Mouse (Mus musculus) heart, postnatal 10 days (tissue): ENCODE results near the gene Rbfox1. TPM values are rescaled to one million over a fixed set of nuclear protein-coding genes. Genes with fewer than 3 reads are reported as not detected.

Source experiments
- DNase-seq, 2 experiments: peaks; one replicate each; pipeline ENCODE4 v3.0.0; 2021
- intact Hi-C: fragments of 180-260 bp; cut with DNase I; formaldehyde crosslinking; loops from one replicate; pipeline ENCODE4 v1.15.1; 2025
- total RNA-seq, 2 experiments: library from RNA; stranded (reverse); gene quantifications; 2 replicates each; pipeline ENCODE4 v1.2.3; 2021

The Rbfox1 gene
- total RNA-seq, 2 experiments from 2014 or later = 35.7 to 36.6 TPM

DNA sequence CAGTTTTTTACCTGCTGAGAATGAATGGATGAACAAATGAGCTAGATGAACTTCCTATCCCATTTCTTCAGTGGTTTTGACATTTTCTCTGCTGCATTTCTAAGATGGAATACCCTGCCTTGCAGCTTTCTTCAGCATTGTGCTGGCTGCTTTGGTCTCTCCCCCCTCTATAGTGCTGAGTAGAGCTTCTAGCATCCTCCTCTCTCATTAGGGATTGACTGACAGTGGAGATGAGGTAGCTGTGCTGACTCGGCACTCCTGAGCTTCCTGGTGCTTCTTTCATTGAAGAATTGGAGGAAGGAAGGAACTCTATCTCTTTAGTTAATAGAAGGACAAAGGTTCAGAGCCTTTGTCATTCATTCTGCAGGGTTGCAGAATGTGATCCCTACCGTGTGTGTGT lies 89.0 kb downstream of the Rbfox1 start:
- intact Hi-C loops = no loop called here
- no peak for DNase-seq

DNA sequence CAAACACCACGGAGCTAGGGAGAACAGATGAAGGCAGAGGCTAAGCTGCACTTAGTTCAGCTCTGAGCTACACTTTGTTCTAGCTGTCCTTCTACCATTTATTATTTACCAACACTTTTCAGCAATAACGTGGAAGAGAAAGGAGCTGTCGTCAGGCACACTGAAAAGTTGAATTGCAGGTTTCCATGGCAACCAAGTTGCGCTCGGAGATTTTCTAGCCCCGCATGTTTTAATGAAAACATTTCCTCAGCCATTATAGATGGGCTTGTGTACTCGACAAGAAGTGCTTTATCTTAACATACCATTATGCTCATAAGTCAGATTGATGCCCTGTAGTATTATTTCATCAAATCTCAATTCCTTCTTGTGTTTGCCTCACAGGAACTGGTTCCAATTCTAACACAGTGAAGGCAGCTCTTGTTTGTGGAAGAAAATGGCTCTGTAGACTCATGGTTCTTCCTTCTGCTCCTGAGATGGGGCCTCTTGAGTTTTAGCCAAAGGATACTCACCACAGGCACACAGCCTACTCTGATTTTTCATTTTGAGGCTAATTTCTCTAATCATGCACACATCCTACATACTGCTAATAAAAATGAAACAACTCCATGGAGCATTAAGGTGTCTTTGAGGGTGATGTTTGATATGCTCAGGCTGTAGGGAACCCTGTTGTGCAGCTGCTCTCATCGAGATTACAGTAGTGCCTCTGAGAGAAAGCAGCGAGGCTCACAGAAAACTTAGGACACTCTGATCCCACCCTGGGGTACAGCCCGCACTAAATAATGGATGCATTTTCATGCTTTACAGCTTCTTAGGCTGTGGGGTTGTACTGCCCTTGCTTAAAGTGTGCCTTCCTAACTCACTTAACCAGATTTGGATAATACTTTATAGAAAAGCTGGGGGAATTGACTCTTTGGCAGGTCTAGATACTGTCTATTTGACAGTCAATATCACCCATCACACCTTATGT lies 107.2 kb downstream of the Rbfox1 start:
- intact Hi-C loops = no loop called here

DNA sequence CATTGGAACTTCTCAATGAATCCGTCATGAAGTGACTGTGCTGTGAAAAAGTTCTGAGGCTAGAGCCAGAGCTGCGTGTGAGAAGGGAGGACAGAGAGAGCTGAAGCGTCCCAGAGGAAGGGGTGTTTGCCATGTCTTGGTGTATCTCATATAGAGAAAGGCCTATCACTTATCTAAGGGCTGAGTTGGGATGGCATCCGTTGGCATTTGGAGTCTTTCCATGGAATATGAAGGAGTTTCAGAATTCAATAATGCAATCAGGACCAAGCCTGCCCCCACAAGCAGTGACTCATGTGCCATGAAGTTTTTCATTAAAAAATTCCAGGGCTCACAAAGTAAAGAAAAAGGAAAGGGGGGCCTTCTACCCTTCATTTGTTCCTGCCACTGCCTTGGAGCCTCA lies 112.0 kb downstream of the Rbfox1 start:
- DNase-seq = no peak
- intact Hi-C loops = no loop called here

More for the DNA sequence above, 107.2 kb downstream of the Rbfox1 start:
- no peak for DNase-seq

- no peak for DNase-seq
- intact Hi-C loops = no loop called here
Observed at GRCm38 (mm10) chr16:5997651-5998050, 112.5 kb downstream of the Rbfox1 start.

- intact Hi-C loops = no loop called here
- no peak for DNase-seq
Observed at GRCm38 (mm10) chr16:6000016-6000415, 114.9 kb downstream of the Rbfox1 start.

DNA sequence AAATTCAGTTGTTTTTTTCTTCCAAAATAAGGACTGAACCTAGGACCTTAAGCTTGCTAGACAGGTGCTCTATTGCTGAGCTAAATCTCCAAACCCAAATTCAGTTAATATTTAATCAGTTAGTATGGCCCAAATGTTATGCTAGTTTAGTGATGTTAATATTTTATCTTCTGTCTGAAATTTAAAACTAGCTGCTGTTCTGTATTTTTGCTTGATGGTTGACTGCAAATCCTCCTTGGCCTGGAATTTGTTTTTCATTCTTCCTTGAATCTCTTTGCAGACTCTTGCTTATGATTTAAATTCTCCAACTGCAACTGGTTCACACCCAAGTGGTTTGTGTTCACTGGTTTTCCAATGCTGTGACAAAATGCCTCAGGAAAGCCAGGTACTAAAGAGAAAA lies 121.8 kb downstream of the Rbfox1 start:
- intact Hi-C loops = no loop called here
- DNase-seq = no peak

- intact Hi-C loops = no loop called here
- no peak for DNase-seq
Observed at GRCm38 (mm10) chr16:6012853-6013252, 127.7 kb downstream of the Rbfox1 start.

GRCm38 (mm10) chr16:6018639-6019038 lies 133.5 kb downstream of the Rbfox1 start:
- DNase-seq = peak; percentile 78 to 85
- intact Hi-C loops = loop anchor here (1.0 to 2.0 kb wide), 3 partner anchors 120 to 545 kb away; no protein-coding TSS in a partner anchor

DNA sequence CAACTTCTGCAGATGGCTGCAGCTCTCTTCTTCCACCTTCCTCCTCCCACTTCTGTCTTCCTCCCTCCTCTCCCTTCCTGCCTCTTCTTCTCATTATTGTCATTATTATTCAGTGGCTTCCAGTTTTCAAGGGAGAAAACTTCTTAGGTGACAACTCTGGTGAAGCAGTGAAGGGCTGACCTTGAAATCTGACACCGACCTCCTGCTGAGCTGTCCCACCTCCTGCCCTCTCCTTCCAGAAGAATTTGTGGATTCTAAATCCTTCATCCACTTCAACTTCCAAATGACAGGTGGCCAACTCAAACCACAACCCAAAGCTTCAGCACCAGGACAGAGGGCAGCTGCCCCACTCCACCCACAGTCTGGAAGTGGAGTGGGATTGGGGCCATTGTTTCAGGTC lies 134.2 kb downstream of the Rbfox1 start:
- no peak for DNase-seq
- intact Hi-C loops = loop anchor here (2.0 kb wide), 2 partner anchors 121 to 137 kb away; no protein-coding TSS in a partner anchor

GRCm38 (mm10) chr16:6031280-6031679 lies 146.1 kb downstream of the Rbfox1 start:
- intact Hi-C loops = no loop called here
- no peak for DNase-seq

DNA sequence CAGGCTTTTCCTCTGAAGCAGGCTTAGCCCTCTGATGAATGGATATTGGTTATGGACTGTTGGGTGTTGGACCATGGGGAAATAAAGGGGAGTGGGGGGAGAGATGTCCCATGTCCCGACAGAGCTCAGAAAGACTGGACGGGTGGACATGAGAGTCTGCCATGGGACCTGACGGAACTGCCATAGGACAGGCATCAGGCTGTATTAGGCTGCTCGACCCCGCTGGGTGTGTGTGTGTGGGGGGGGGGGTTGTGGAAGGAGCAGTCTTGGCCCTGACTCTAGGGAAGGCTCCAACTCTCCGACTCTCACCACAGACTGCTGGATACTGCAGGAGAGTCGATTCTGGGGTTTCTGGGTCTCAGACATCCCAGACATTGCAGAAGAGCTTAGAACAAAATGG lies 147.4 kb downstream of the Rbfox1 start:
- DNase-seq = no peak
- intact Hi-C loops = no loop called here

- DNase-seq = no peak
- intact Hi-C loops = no loop called here
Observed at GRCm38 (mm10) chr16:6034876-6035275, 149.7 kb downstream of the Rbfox1 start.

DNA sequence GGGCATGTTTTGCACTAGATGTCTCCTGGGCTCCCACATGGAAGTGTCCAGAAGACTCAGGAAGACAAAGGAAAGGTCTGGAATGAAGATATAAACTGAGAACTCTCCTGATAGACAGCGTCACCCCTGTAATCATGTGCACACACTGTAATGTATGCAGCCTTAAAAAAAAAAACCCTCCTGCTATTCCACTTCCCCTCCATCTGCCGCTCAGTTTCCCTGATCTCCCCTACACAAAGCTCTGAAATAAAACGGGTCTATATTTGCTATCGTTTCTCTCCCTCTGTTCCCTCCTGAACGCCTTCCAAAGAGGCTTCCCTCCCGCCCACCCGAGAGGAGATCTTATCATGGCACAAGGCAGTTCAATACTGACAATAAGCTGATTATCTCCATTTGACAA lies 151.9 kb downstream of the Rbfox1 start:
- intact Hi-C loops = no loop called here
- DNase-seq = no peak

DNA sequence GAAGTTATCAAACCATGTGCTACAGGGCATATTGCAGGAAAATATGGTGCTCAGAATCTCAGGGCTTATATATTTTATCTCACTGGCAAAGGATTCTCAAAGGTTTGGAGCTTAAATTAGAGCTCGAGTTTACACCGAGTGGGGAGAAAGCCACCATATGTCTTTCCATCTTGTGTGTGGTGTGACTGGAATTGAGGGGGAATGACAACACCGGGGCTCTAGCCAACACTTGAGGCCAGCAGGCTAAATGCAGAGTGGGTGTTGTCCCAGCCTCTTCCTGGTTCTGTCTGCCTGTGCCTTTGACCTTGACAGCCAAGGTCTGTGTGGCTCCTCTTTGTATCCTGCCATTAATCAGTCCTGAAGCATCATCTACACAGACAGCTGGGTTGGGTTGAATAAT lies 157.6 kb downstream of the Rbfox1 start:
- intact Hi-C loops = no loop called here
- DNase-seq = peak in 1 of 2 experiments; percentile 5

DNA sequence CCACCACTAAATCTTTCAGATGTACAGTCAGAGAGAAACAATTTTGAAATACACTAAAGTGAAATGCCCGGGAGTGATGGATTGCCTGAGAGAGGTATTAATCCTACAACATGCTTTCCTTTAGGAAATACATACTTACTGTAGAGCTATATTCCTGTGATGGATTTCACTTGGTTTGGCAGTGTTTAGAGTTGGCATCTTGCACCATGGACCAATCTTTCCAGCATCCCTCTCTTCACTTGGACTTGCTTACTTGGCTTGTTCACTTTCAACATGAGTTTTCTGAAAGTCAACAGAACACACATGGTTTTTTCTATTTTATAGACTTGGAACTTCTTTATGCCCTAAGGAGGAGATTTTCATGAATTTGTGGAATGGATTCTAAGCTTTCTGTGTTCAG lies 163.4 kb downstream of the Rbfox1 start:
- DNase-seq = no peak
- intact Hi-C loops = no loop called here

DNA sequence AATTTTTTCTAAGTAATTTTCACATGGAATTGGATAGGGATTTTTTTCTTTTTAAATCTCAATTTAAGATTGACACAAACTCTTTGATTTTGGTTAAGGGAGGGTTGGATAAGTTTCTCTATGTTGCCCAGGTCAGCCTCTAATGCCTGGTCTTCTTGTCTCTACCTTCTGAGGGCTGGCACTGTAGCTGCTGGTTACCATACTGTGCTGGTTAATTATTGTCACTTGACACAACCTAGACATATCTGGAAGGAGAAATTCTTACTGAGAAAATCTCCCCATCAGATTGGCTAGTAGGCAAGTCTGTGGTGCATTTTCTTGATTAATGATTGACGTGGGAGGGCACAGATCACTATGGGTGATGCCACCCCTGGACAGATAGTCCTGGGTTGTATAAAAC lies 177.3 kb downstream of the Rbfox1 start:
- intact Hi-C loops = no loop called here
- DNase-seq = no peak

- intact Hi-C loops = no loop called here
- no peak for DNase-seq
Observed at GRCm38 (mm10) chr16:6065481-6065880, 180.3 kb downstream of the Rbfox1 start.

DNA sequence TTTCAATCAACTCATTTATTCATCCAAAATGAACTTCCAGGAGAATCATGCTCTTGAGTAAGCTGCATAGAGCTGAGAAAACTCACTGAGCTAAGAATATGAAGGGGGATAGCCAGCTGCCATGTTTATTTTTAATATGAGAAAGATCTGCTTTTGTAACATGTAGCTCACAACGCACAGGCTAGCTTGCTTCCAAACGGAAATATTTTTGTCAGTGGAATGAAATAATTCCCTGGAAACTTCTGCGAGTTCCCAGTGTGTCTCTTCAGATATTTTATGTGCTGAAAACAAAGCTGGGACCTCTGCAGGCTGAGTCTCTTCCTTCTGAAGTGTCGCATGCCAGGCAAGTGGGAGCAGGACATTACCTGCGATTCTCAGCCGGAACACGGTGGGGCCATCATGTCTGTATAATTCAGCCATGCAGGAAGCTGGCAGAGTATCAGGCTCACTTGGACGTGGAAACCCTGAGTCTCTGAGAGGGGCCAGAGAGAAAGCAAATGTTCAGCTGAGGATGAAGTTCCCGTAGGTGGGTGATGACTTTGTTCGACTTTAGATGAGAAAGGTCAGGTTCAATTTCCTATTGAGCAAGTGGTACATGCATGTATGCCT lies 190.4 kb downstream of the Rbfox1 start:
- DNase-seq = no peak
- intact Hi-C loops = no loop called here

GRCm38 (mm10) chr16:6079017-6079416 lies 193.9 kb downstream of the Rbfox1 start:
- intact Hi-C loops = no loop called here
- no peak for DNase-seq

- intact Hi-C loops = no loop called here
- DNase-seq = no peak
Observed at GRCm38 (mm10) chr16:6084701-6085365, 199.7 kb downstream of the Rbfox1 start.

- intact Hi-C loops = no loop called here
- DNase-seq = peak; percentile 53
Observed at GRCm38 (mm10) chr16:6086200-6086599, 201.0 kb downstream of the Rbfox1 start.
